Mouse (Mus musculus) kidney, adult 2 months (tissue): ENCODE measurements around the gene Trim45.

Experiments
- CTCF ChIP-seq: fragments of 200-500 bp; conservative IDR thresholded peaks from 2 replicates; pipeline ENCODE4 v1.5.1; 2011; ENCODE audit warnings: low read depth, mild to moderate bottlenecking, control low read depth, low read length, moderate library complexity, mixed read lengths; ENCODE audit not compliant: insufficient read depth, insufficient read length
- POLR2A ChIP-seq: fragments of 200-500 bp; IDR thresholded peaks from one replicate; pipeline ENCODE4 v1.6.1; 2011; ENCODE audit warnings: low read depth, low read length, control low read depth

- TF ChIP-seq CTCF = no peak
- TF ChIP-seq POLR2A = no peak
Observed at GRCm38 (mm10) chr3:100911026-100911425, 11.0 kb upstream of the Trim45 start.
